Mouse (Mus musculus): ENCODE measurements at regions not wholly inside any gene's neighbourhood (a gene's known extent, or its start where the extent isn't known, plus 50 kb on each side); places are given as distances from the start of the nearest gene placed in this dataset.

DNA sequence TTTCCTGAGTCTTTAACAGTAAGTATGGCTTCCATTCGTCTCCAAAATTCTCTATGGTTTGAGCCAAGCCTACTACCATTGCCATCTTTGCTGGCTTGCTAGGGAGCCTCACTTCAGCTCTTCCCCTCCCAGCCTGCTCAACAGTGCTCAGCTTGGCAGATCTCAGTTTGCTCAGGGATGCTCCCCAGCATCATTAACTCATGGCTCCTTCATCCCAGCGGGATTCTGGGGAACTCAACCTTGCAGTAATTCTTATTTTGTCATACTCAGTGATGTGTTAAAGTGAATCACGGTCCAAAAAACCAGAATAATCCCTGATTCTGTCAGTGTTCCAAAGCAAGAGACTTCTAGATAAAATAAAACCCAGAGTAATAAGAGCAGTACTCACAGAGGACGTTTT, 346.6 kb upstream of the 5930422O12Rik start:
- intact Hi-C loops (cut with DNase I): no loop called here

DNA sequence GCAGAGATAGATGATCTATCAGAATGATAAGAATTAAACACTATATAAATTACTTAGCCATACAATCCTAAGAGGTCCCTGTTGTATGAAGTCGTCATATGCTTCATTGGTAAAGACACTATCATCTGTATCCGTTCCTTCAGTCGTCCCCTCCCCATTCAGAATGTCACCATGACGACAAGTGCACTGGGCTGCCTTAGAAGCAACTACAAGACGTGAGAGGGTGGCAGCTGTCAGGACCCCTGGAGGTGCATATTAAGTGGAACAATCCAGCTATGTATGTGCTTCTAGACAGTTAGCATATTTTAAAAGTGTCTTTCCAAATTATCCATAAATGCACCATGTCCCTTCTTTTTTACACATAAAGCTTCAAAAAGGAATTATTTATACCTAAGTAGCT, 343.0 kb upstream of the 5930422O12Rik start:
- no peak for DNase-seq (ENCODE audit: low spot score in 2 of 2)
- intact Hi-C loops (cut with DNase I): no loop called here

More for the DNA sequence above, 346.6 kb upstream of the 5930422O12Rik start:
- DNase-seq (ENCODE audit: low spot score in 2 of 2): no peak

DNA sequence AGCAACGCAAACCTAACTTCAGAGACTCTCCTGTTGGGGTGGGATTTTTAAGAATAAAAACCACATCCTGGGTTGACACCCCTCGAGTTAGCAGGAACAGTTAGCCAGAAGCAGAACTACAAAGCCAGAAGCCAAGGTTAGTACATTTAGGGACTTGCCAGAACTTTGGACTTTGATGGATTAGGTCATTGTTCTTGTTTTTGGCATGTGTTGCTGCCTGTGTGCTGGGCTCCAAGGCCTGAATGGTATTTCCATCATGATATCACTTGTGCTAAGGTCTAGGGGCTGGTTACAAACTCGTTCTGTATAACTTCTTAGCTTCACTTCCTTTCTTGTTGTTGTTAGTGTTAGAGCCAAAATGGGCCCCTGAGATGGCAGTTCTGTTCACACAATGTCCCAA, 338.8 kb upstream of the 5930422O12Rik start:
- intact Hi-C loops (cut with DNase I): no loop called here
- DNase-seq (ENCODE audit: low spot score in 2 of 2): no peak

DNA sequence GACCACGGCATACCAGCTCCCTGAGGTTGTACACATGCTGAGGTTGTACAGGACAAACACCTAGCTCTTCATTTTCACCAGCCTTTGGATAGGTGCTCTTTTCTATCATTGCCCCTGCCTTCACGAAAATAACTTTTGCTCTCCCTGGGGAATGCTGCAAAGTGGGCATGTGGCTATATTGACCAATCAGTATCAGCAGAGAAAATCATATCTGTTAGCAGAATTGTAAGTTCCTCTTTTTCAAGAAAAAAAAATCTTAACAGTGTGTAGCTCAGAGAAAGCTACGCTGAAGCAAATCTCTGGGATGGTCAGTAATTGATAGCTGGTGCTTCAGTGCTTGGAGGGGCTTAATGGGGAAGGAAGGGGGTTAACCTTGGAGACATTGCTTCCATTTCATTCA, 319.6 kb upstream of the 5930422O12Rik start:
- intact Hi-C loops (cut with DNase I): no loop called here
- no peak for DNase-seq (ENCODE audit: low spot score in 2 of 2)

DNA sequence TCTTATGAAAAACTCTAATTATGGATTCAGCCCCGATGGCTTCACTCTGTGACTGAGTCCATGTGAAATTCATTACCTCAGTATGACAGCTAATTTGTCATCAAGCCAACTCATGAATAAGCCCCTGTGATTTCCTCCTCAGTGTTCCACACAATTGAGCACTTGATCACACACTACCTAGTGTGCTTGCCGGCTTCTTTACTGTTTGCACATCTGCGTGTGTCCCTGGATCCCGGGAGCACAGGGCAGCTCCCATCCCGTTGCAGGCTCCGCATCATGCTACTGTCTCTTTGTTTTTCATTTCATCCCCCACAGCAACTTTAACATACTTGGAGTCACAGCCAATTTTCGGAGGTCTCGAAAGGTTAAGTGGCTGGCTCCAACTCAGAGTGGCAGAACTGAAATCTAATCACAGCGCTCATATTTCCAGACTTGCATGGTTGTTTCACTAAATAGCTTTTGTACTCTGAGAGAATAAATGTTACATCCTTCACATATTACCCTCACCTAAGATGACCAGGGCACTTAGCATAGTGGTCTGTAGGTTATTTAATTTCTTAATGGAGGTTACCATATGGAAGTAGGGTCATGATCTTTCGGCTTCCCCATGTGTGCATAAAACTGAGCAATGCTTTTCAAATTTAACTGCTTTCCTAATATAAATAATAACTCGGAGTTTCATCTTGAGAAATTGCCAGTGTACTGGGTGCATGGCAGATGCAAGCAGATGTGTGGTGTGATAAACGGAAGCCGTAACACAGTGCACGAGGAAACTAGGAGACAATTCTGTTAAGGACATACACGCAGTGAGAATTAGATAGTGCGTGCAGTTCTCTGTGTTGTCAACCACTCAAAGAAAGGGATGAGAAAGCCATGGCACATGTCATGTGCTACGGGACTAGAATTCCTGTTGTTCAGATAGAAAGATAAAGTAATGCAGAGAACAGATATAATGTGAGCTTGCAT, 313.0 kb upstream of the 5930422O12Rik start:
- DNase-seq (ENCODE audit: low spot score in 2 of 2): no peak
- intact Hi-C loops (cut with DNase I): no loop called here

DNA sequence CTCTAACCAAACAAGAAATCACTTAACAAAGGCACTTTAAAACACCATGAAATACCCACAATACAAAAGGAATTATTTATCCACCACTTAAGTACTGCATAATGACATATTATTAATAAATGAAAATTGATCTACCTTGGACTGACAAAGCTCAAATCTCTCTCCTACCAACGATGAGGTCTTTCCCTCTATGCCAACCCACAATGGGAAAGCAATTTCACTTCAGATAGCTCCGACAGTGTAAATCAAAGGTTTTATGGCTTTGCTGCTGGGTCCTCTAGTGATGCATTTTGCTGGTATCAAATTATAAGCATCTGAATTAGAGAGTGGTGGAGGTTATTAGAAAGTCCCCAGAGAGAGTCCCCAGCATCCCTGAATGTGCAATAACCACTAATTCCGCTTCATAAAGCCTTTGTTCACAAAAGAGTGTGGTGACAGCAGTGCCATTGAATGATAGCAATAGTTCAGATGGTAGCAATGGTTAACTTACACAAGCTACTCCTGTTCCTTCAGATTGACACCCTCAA, 305.4 kb upstream of the 5930422O12Rik start:
- no peak for DNase-seq (ENCODE audit: low spot score in 2 of 2)
- intact Hi-C loops (cut with DNase I): no loop called here

DNA sequence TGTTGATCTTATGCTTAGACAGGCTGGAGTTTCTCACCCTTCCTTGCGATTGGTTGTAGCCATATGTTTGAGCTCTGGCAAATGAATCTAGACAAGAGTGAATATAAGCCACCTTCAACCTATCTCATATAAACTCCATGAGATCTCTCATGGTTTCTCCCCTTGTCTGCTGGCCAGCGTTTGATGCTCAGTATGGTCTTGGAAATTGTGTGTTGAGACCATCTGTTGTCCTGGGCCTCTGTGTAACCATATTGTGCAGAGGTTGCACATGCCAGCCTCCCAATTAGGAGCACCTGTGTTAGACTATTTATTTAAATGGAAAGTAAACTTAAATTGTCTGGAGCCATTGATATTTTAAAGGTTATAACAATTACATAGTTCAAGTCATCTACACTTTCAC, 301.5 kb upstream of the 5930422O12Rik start:
- no peak for DNase-seq (ENCODE audit: low spot score in 2 of 2)
- intact Hi-C loops (cut with DNase I): no loop called here

DNA sequence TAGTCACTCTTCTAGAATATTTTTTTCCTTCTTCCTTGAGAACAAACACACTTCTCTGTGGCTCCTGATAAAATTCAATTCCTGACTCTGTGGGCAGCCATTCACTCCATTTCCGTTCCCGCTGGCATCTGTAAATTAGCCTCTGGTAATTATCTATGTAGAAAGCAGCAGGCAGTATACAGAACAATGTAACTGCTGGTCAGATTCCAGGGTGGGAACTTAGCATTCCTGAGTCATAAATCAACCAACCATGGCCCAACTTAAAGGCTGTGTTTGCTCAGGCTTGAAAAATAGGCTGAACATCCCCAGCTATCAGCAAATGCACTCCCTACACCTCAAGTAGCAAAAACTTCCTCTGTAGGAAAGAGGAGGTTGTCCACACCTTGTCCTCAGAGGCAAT, 289.6 kb upstream of the 5930422O12Rik start:
- intact Hi-C loops (cut with DNase I): no loop called here
- no peak for DNase-seq (ENCODE audit: low spot score in 2 of 2)

DNA sequence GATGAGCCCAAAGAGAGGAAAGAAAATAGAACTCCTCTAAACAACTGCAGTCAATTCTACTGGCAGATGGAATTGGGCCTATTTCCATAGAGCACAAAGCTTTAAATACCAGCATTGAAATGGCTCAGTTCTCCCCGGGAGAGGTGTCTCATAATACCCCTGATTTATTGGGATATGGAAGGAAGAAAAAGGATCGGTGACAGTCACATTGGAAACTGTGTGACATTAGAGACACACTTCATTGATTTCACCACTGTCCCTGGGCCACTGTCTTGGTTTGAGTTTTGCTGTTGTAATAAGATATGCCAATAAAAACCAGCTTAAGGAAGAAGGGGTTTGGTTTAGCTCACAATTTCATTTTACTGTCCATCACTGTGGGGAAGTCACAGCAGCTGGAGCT, 288.7 kb upstream of the 5930422O12Rik start:
- DNase-seq (ENCODE audit: low spot score in 2 of 2): no peak
- intact Hi-C loops (cut with DNase I): no loop called here

DNA sequence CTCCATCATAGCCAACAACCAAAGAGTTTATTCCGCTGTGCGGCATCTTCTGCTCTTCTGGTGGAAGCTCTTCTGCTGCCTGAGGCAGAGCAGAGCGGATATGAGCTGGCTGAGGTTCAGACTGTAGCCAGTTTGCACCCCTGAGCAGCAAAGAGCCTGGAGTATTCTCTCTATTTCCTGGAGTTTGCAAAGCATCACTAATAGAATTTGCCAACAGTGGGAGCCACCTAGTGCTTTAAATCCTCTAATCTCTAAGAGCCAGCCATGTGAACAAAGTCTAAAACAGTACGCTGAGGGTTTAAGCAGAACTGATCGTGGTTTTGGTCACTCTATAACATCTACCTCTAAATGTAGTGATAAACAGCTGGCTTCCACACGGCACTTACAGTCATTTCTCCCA, 250.9 kb upstream of the 5930422O12Rik start:
- intact Hi-C loops (cut with DNase I): no loop called here
- DNase-seq (ENCODE audit: low spot score in 2 of 2): peak in 1 of 2 experiments; percentile 15

DNA sequence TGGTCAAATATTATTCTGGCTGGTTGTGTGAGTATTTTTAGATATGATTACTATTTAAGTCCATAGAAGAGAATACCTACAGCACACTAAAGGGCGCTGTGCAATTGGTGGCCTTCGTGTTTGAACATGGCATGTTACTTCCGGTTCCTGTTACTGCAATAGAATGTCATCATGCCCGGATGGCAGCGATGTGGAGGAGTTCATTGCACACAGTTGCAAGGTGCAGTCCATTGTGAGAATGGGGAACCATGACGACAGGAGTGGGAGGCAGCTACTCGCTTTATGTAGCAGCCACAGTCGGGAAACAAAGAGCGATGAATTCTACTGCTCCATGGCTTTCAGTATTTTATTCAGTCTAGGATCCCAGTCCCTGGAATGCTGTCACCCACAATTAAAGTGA, 245.5 kb upstream of the 5930422O12Rik start:
- no peak for DNase-seq (ENCODE audit: low spot score in 2 of 2)
- intact Hi-C loops (cut with DNase I): loop anchor here (5.0 kb wide), 1 partner anchor 166 kb away; no protein-coding TSS in a partner anchor
